Mouse (Mus musculus) cerebellum, adult 2 months (tissue): Measurements from ENCODE around the gene Fkbp5. TPM values are rescaled to one million over a fixed set of nuclear protein-coding genes. Genes with fewer than 3 reads are reported as not detected.

Experiments used
- DNase-seq, 2 experiments: peaks; one replicate each; pipeline ENCODE4 v3.0.0; 2021
- H3K27ac ChIP-seq: fragments of 200-500 bp; 2 replicates; pipeline ENCODE4 v1.5.1; 2012; ENCODE audit warnings: low read length, control low read depth, inconsistent platforms; ENCODE audit not compliant: insufficient read depth
- H3K27me3 ChIP-seq: fragments of 200-500 bp; 2 replicates; pipeline ENCODE4 v1.6.1; 2012; ENCODE audit warnings: inconsistent platforms, mild to moderate bottlenecking, low read length, moderate library complexity; ENCODE audit not compliant: control insufficient read depth, insufficient read depth
- H3K4me1 ChIP-seq: fragments of 200-500 bp; 2 replicates; pipeline ENCODE4 v1.6.1; 2011; ENCODE audit warnings: low read length; ENCODE audit not compliant: control insufficient read depth, insufficient read depth
- H3K4me3 ChIP-seq: fragments of 200-500 bp; replicated peaks from 2 replicates; pipeline ENCODE3; 2011; ENCODE audit warnings: mild to moderate bottlenecking, low read depth, low read length, control low read depth; ENCODE audit not compliant: insufficient read depth
- CTCF ChIP-seq: fragments of 200-500 bp; IDR thresholded peaks from 2 replicates; pipeline ENCODE4 v1.5.1; 2011; ENCODE audit warnings: low read depth, mild to moderate bottlenecking, control low read depth, low read length, moderate library complexity, borderline replicate concordance; ENCODE audit not compliant: insufficient read depth
- POLR2A ChIP-seq: fragments of 200-500 bp; IDR thresholded peaks from 2 replicates; pipeline ENCODE4 v1.6.1; 2011; ENCODE audit warnings: low read length, control low read depth, borderline replicate concordance; ENCODE audit not compliant: insufficient read depth
- WGBS: fragments of 180-500 bp; shearing (Covaris S2); methylation state at CpG from one replicate; pipeline ENCODE4 v1.1.7; 2018; 5-methylcytosine and 5-hydroxymethylcytosine counted together
- polyA plus RNA-seq: library from polyadenylated mRNA; depleted of rRNA; stranded (reverse); fragments of >200 nt; gene quantifications from 2 replicates; pipeline ENCODE4 v1.2.3, GENCODE M21; 2012

The Fkbp5 gene
- polyA plus RNA-seq, 1 experiment, result 8.6 TPM

DNA sequence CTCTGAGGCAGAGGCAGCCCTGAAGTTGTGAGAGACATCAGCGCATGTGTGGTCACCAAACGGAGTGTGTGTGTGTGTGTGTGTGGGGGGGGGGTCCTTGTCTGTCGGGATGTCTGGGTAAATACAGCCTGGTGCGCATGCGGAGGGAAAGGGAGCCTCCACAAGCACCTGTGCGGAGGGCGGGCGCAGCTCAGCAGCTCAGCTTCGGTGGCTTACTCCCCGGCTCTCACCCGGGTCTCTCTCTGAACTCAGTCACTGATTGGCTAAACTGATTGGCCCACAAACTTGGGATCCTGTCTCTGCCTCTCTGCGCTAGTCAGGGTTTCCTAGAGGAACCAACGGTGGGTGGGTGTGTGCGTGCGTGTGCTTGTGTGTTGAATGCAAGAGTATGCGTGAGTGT is 142.8 kb downstream of the Fkbp5 start:
- H3K27ac ChIP-seq, result no peak overlapping the region
- no peaks in the 10 kb centered on the region for H3K27me3 ChIP-seq
- TF ChIP-seq CTCF (no peak), POLR2A (no peak)
- H3K4me3 ChIP-seq, result no peak overlapping the region
- no peak for DNase-seq
- WGBS, result 30% methylated on average over 16 of the region's 16 CpGs
- no peaks in the 10 kb centered on the region for H3K4me1 ChIP-seq

DNA sequence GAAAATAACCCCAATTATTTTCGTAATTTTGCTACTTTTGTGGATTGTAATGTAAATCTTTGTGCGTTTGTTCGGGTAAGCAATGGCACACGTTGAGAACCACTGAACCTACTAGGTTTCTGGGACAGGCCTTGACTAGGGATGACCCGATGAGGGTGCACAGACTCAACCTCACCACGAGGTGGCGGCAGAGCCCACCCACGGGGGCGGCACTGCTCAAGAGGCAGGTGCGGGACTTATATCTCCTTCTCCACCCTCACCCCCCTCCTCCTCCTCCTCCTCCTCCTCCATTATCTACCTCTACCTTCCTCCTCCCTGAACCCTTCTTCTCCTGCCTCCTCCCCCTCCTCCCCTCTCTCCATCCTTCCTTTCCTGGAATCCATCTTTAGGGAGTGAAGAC is 143.5 kb downstream of the Fkbp5 start:
- DNase-seq, result no peak
- WGBS, result 19% methylated on average over 10 of the region's 10 CpGs
- Histone ChIP-seq H3K4me3 (no peak overlapping the region), H3K27ac (no peak overlapping the region), H3K4me1 (no peaks in the 10 kb centered on the region), H3K27me3 (no peaks in the 10 kb centered on the region)
- TF ChIP-seq CTCF, result peak; percentile 57; the same call in 1 of the 2 replicates
- TF ChIP-seq POLR2A, result no peak

DNA sequence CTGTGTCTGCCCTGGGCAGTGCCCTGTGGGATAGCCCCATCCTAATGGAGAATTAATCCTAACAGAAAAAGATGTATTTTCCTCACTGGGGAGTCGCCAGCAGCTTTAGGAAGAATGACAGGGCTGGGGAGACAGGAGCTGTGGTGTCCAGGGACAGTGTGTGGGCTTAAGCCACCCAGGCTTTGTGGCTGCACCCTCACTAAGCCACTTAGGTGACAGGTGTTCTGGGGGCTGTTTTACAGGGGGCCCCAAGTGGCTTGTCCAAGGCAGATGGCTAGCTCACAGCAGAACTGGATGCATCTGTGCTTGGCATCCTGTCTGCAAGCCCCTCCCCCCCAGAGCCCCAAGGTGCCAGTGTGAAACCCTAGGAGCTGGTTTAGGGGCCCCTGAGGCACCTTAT is 145.4 kb downstream of the Fkbp5 start:
- Histone ChIP-seq H3K4me1 (no peaks in the 10 kb centered on the region; the same call in 1 of the 2 replicates), H3K27ac (no peak overlapping the region), H3K27me3 (no peaks in the 10 kb centered on the region), H3K4me3 (no peak overlapping the region)
- no peak for DNase-seq
- WGBS, result 64% methylated on average over 1 of the region's 1 CpGs
- TF ChIP-seq CTCF (no peak), POLR2A (no peak)

DNA sequence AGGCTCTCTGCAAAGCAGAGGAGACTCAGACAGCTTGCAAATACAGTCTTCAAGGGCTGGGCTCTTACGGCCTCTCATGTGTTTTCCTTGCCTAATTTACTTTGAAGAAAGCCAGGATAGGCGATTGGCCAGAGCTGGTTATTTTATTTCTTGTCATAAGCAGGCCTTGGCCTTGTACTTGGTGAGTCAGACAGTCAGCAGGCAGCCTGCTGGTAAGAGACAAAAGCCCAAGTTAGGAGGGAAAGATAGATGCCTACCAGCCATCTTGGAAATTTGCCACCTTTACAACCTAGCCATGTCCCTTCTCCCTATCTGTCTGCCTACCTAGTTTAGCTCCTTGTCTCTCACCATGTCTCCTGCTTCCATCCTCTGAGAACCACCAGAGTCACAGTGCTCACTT is 146.0 kb downstream of the Fkbp5 start:
- no peak overlapping the region for H3K4me3 ChIP-seq
- H3K27me3 ChIP-seq, result no peaks in the 10 kb centered on the region
- no peaks in the 10 kb centered on the region; the same call in 1 of the 2 replicates for H3K4me1 ChIP-seq
- DNase-seq, result no peak
- no peak overlapping the region for H3K27ac ChIP-seq
- 64% methylated on average over 2 of the region's 2 CpGs for WGBS
- TF ChIP-seq CTCF, result no peak
- TF ChIP-seq POLR2A, result no peak

DNA sequence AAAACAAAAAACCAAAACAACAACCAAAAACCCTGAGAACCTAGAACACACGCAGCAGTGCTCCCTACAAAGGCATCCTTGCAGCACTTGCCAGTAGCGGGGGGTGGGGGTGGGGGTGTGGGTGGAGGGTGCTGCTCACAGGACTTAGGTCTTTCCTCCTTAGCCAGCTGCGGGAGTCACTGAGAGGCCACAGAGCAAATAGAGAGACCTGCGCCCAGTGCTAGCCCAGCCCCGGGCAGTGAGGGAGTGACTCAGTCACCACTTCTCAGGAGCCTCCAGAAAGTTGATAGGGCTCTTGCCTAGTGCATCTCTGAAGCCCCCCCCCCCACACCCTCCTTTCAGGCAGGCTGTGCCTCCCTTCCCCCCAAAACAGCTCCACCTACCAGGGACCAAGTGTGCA is 148.3 kb downstream of the Fkbp5 start:
- 70% methylated on average over 5 of the region's 5 CpGs for WGBS
- TF ChIP-seq POLR2A (no peak), CTCF (no peak)
- peaks cover 4% of the 10 kb centered on the region; the same call in 1 of the 2 replicates for H3K27me3 ChIP-seq
- H3K4me1 ChIP-seq, result no peaks in the 10 kb centered on the region; the same call in 1 of the 2 replicates
- no peak overlapping the region for H3K27ac ChIP-seq
- DNase-seq, result no peak
- no peak overlapping the region for H3K4me3 ChIP-seq

DNA sequence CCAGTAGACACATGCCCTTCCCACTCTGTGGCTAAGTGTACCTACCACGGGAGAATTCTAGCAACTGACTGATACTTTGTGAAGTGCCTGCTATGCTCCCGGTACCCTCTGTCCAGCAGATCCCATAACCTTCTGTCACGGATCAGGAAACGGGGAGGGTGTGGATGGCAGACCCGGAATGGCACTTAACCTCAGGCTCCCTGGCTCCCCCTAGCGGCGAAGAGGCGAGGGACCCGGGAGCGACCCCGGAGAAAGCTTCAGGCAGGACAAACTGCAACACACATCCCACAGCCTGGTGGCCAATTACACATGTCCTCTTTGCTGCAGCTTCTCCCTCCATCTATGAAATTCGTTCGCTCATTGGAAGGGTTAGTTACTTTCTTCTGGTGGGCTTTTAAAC is 148.9 kb downstream of the Fkbp5 start:
- H3K27me3 ChIP-seq, result peaks cover 4% of the 10 kb centered on the region; the same call in 1 of the 2 replicates
- H3K4me3 ChIP-seq, result no peak overlapping the region
- no peak overlapping the region for H3K27ac ChIP-seq
- H3K4me1 ChIP-seq, result no peaks in the 10 kb centered on the region; the same call in 1 of the 2 replicates
- TF ChIP-seq POLR2A, result no peak
- TF ChIP-seq CTCF, result peak; percentile 77
- WGBS, result 6% methylated on average over 13 of the region's 13 CpGs
- DNase-seq, result peak; percentile 27 to 55

DNA sequence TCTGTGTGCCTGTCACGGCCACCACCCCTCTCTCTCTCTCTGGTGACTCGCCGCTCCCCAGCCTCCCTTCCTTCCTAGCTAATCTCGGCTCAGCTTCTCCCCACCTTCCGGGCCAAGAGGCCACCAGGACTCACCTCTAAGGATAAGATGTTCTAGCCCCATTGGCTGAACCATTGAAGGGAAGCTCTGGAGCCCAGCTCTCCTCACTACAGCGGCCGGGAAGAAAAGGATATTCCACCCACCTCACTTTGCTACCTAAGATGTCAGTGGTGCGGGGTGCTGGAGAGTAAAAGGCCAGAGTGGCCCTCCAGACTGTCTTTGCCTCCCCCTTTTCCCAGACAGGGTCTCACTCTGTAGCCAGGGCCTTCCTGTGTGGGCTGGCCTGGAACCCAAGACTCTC is 152.2 kb downstream of the Fkbp5 start, which contains the start of gene Tulp1:
TSS of gene Tulp1 (minus strand) at position 101 of the 400 bp plus-strand sequence.
- no peak for DNase-seq
- WGBS, result 42% methylated on average over 8 of the region's 8 CpGs
- peaks cover 5% of the 10 kb centered on the region; the same call in 1 of the 2 replicates for H3K27me3 ChIP-seq

DNA sequence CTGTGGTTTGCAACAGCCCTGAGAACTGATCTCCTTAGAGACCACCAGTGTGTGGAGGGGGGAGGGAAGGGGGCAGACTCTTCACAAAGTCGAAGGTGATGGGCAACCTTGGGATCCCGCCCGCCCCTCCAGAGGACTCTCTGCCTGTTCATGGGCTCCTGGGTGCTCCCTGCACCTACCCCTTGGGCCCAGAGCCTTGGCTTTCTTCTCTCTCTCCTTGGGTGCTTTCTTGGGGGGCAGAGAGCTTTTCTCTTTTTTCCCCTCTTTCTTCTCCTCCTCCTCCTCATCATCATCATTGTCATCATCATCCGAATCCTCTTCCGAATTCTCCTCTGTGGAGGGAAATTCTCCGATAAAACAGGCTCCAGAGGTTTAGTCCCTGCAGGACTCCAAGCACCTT is 153.8 kb downstream of the Fkbp5 start:
- H3K27ac ChIP-seq, result no peak overlapping the region
- WGBS, result 29% methylated on average over 6 of the region's 6 CpGs
- no peaks in the 10 kb centered on the region; the same call in 1 of the 2 replicates for H3K4me1 ChIP-seq
- peaks cover 5% of the 10 kb centered on the region; the same call in 1 of the 2 replicates for H3K27me3 ChIP-seq
- DNase-seq, result no peak
- no peak overlapping the region for H3K4me3 ChIP-seq
- TF ChIP-seq CTCF (no peak), POLR2A (no peak)

More for the DNA sequence above, 152.2 kb downstream of the Fkbp5 start, which contains the start of gene Tulp1:
- no peak within 1 kb of the TSS for H3K27ac ChIP-seq
- H3K4me1 ChIP-seq, result no peaks in the 10 kb centered on the region; the same call in 1 of the 2 replicates
- TF ChIP-seq POLR2A, result no peak
- TF ChIP-seq CTCF, result no peak
- H3K4me3 ChIP-seq, result no peak within 1 kb of the TSS
